14 mouse cellular contexts compared by ENCODE assay signal in the genomic region with DNA sequence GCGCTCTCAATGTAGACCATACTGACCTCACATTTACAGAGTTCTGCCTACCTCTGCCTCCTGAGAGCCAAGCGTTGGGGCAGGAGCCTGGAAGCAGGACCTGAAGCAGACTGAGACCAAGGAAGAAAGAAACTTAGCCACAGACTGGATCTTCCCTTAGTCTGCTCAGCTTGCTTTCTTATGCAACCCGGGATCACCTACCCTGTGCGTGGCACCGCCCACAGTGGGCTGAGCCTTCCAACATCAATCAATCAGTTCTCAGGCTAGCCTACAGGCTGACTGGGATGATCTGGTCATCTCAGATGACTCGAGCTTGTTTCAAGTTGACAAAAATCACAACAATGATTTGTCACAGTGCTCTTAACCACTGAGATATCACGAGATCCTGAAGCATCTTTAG. TPM values are rescaled to one million over a fixed set of nuclear protein-coding genes. Genes with fewer than 3 reads are reported as not detected.
A peak's percentile ranks its signal among the peaks of the same experiment; 100 is the strongest.
DNase-seq lines count a peak whose midpoint lies in the region; ATAC-seq and TF ChIP-seq lines count a peak whose summit lies in the region.
"Had no signal": no experiment of that assay in that cellular context is flagged by ENCODE, and none has a peak within 500 bp of the region (broad histone marks: within the 10 kb centered on the region; RNA-seq: fewer than 3 reads in every experiment).

No protein-coding gene starts in this region.

- no peak overlapping the region for H3K4me2 ChIP-seq in midbrain, embryonic 15.5 days
- H3K4me2 ChIP-seq: liver, embryonic 13.5 days had no signal

- no peak overlapping the region for H3K27ac ChIP-seq in heart, embryonic 10.5 days
- peak overlapping the region; percentile 85 for H3K27ac ChIP-seq in small intestine, adult 2 months (ENCODE audit: insufficient read depth, low read depth, low read length)
- H3K27ac ChIP-seq in midbrain, embryonic 15.5 days = no peak overlapping the region
- H3K27ac ChIP-seq: embryonic facial prominence, embryonic 10.5 days; liver, embryonic 13.5 days had no signal

- peaks cover 16% of the 10 kb centered on the region for H3K4me1 ChIP-seq in heart, embryonic 10.5 days
- peaks cover 9% of the 10 kb centered on the region; the same call in 1 of the 2 replicates for H3K4me1 ChIP-seq in small intestine, adult 2 months (ENCODE audit: control insufficient read depth, insufficient read depth, insufficient read length, low read length)
- peaks cover 5% of the 10 kb centered on the region for H3K4me1 ChIP-seq in midbrain, embryonic 15.5 days

- no peaks in the 10 kb centered on the region for H3K9me3 ChIP-seq in heart, embryonic 10.5 days
- no peaks in the 10 kb centered on the region for H3K9me3 ChIP-seq in midbrain, embryonic 15.5 days
- H3K9me3 ChIP-seq: embryonic facial prominence, embryonic 10.5 days; liver, embryonic 13.5 days had no signal

- no peak overlapping the region for H3K4me3 ChIP-seq in heart, embryonic 10.5 days
- H3K4me3 ChIP-seq in small intestine, adult 2 months (ENCODE audit: low read depth, low read length) = no peak overlapping the region
- H3K4me3 ChIP-seq in midbrain, embryonic 15.5 days = no peak overlapping the region
- H3K4me3 ChIP-seq: liver, embryonic 13.5 days had no signal

- H3K27me3 ChIP-seq in heart, embryonic 10.5 days (ENCODE audit: insufficient read depth, poor library complexity, severe bottlenecking) = peaks cover 35% of the 10 kb centered on the region
- no peaks in the 10 kb centered on the region for H3K27me3 ChIP-seq in small intestine, adult 2 months (ENCODE audit: control insufficient read depth, insufficient read depth, low read length)
- no peaks in the 10 kb centered on the region for H3K27me3 ChIP-seq in midbrain, embryonic 15.5 days (replicated peaks)
- H3K27me3 ChIP-seq: Patski had no signal

- no peak overlapping the region for H3K9ac ChIP-seq in midbrain, embryonic 15.5 days
- H3K9ac ChIP-seq: liver, embryonic 13.5 days had no signal

- WGBS in heart, embryonic 10.5 days = 32% methylated on average over 7 of the region's 7 CpGs
- WGBS in small intestine, adult 2 months = 28% methylated on average over 7 of the region's 7 CpGs
- 44% methylated on average over 7 of the region's 7 CpGs for WGBS in midbrain, embryonic 15.5 days

- H3K36me3 ChIP-seq in heart, embryonic 10.5 days = no peaks in the 10 kb centered on the region
- no peaks in the 10 kb centered on the region for H3K36me3 ChIP-seq in small intestine, adult 2 months (ENCODE audit: control insufficient read depth, insufficient read depth, low read length)
- H3K36me3 ChIP-seq in midbrain, embryonic 15.5 days (replicated peaks) = no peaks in the 10 kb centered on the region
- H3K36me3 ChIP-seq: embryonic facial prominence, embryonic 10.5 days; liver, embryonic 13.5 days had no signal

- no peak for TF ChIP-seq POLR2A in small intestine, adult 2 months (IDR thresholded peaks at IDR 0.05; ENCODE audit: low read depth, low read length)

- peak; percentile 86 for DNase-seq in heart, adult 11 months
- DNase-seq in heart, embryonic 10.5 days (ENCODE audit: low spot score) = no peak
- DNase-seq in urinary bladder, postnatal 10 days (ENCODE audit: low spot score) = peak; percentile 6
- no peak for DNase-seq in urinary bladder, postnatal 14 days (ENCODE audit: low spot score)
- DNase-seq in WW6 (ENCODE audit: low read depth, low spot score) = peak; percentile 65
- DNase-seq in left cerebral cortex, adult 18-20 months (ENCODE audit: low spot score in 2 of 2) = no peak
- DNase-seq: adrenal gland, adult 2 months; cerebellum, adult 18-20 months; liver, embryonic 13.5 days; right cerebral cortex, postnatal 4 days had no signal

- TF ChIP-seq CTCF in small intestine, adult 2 months (IDR thresholded peaks at IDR 0.05; ENCODE audit: extremely low read depth, insufficient read length, insufficient replicate concordance, low read depth, low read length) = no peak

- ATAC-seq in midbrain, embryonic 15.5 days (replicated peaks) = no peak
- ATAC-seq: Patski had no signal

RNA-seq across cellular contexts. Expression of gene Slc4a8, which starts 7.5 kb away (rescaled TPM):
- polyA plus RNA-seq in heart, embryonic 10.5 days (2016; fragmentation: Nextera tagmentation; extraction: Ambion mirVana) = 2.2 and 2.3 TPM in 2 replicates
- 0.51 and 0.98 TPM in 2 replicates for polyA plus RNA-seq in small intestine, adult 2 months (2012; rRNA removed)
- total RNA-seq in left cerebral cortex, adult 18-20 months (2021) = 10 to 100 TPM; 67.6 to 73.7 TPM
- 28.7 and 33.0 TPM in 2 replicates for polyA plus RNA-seq in midbrain, embryonic 15.5 days (2015; fragmentation: Nextera tagmentation; extraction: Ambion mirVana)

RNA-seq across cellular contexts. Expression of gene Galnt6, which starts 24.9 kb away (rescaled TPM):
- polyA plus RNA-seq in heart, embryonic 10.5 days (2016; fragmentation: Nextera tagmentation; extraction: Ambion mirVana) = 0.18 and 0.20 TPM in 2 replicates
- 35.2 and 73.0 TPM in 2 replicates for polyA plus RNA-seq in small intestine, adult 2 months (2012; rRNA removed)
- total RNA-seq in left cerebral cortex, adult 18-20 months (2021) = 1 to 10 TPM; 5.7 to 6.7 TPM
- polyA plus RNA-seq in midbrain, embryonic 15.5 days (2015; fragmentation: Nextera tagmentation; extraction: Ambion mirVana) = 0.11 and 0.22 TPM in 2 replicates

Comparison
In these comparisons a context has a peak if more than half of its experiments do, and no peak if none do; other contexts are left out.
1. DNase-seq: peak in heart, adult 11 months (single experiment), urinary bladder, postnatal 10 days (single experiment) and WW6 (single experiment); none in heart, embryonic 10.5 days (single experiment), urinary bladder, postnatal 14 days (single experiment) and left cerebral cortex, adult 18-20 months (0 of 2).
2. RNA of gene Galnt6, which starts 24.9 kb away (polyA plus RNA-seq): 35.2 to 73.0 TPM in small intestine, adult 2 months; 0.11 to 0.22 TPM in midbrain, embryonic 15.5 days and 0.18 to 0.20 TPM in heart, embryonic 10.5 days; every median in the first group is over 10 times any median in the second.